Mouse (Mus musculus): ENCODE results near the gene Gas2l1. TPM values are rescaled to one million over a fixed set of nuclear protein-coding genes. Genes with fewer than 3 reads are reported as not detected.

Gas2l1 gene
- polyA plus RNA-seq, 1 experiment from 2014 or later: 56.3 TPM

- no peak for DNase-seq (ENCODE audit: low read depth, low spot score)
- no peak for TF ChIP-seq CTCF (IDR thresholded peaks at IDR 0.05)
- in situ Hi-C loops (cut with MboI; ENCODE audit: low pct_unique_long_range_greater_than_20kb): no loop called here
- CTCF ChIA-PET: interaction anchor here (1.4 kb wide), 1 partner anchor 15 kb away, joined by 3 read pairs; no protein-coding TSS in a partner anchor
- no peak for ATAC-seq
- POLR2A ChIA-PET: no interaction called here
- peaks cover 7% of the 10 kb centered on the region for H3K27me3 ChIP-seq
These were observed 13.5 kb downstream of the Gas2l1 start for GRCm38 (mm10) chr11:5051629-5052028.

GRCm38 (mm10) chr11:5046321-5046926, 18.7 kb downstream of the Gas2l1 start:
- DNase-seq (ENCODE audit: low read depth, low spot score) (no peak), ATAC-seq (no peak)
- no peak for TF ChIP-seq CTCF (IDR thresholded peaks at IDR 0.05)
- in situ Hi-C loops (cut with MboI; ENCODE audit: low pct_unique_long_range_greater_than_20kb): no loop called here
- ChIA-PET CTCF (interaction anchor here (1.1 to 1.2 kb wide), 2 partner anchors 13 to 31 kb away, joined by 3 read pairs; no protein-coding TSS in a partner anchor), POLR2A (interaction anchor here (0.8 kb wide), 1 partner anchor 9 kb away, joined by 4 read pairs; no protein-coding TSS in a partner anchor)
- peaks cover 7% of the 10 kb centered on the region for H3K27me3 ChIP-seq

GRCm38 (mm10) chr11:5042645-5043381, 22.3 kb downstream of the Gas2l1 start:
- in situ Hi-C loops (cut with MboI; ENCODE audit: low pct_unique_long_range_greater_than_20kb): no loop called here
- H3K27me3 ChIP-seq: no peaks in the 10 kb centered on the region
- ATAC-seq: no peak
- CTCF ChIA-PET: no interaction called here
- no peak for TF ChIP-seq CTCF (IDR thresholded peaks at IDR 0.05)
- POLR2A ChIA-PET: no interaction called here
- no peak for DNase-seq (ENCODE audit: low read depth, low spot score)

- no peak for TF ChIP-seq CTCF (IDR thresholded peaks at IDR 0.05)
- POLR2A ChIA-PET: no interaction called here
- H3K27me3 ChIP-seq: no peaks in the 10 kb centered on the region
- ATAC-seq (no peak), DNase-seq (ENCODE audit: low read depth, low spot score) (no peak)
- in situ Hi-C loops (cut with MboI; ENCODE audit: low pct_unique_long_range_greater_than_20kb): no loop called here
- CTCF ChIA-PET: no interaction called here
These were observed 23.9 kb downstream of the Gas2l1 start for GRCm38 (mm10) chr11:5041144-5041780.

GRCm38 (mm10) chr11:5040585-5040984, 24.5 kb downstream of the Gas2l1 start:
- H3K27me3 ChIP-seq: no peaks in the 10 kb centered on the region
- CTCF ChIA-PET: no interaction called here
- no peak for TF ChIP-seq CTCF (IDR thresholded peaks at IDR 0.05)
- POLR2A ChIA-PET: no interaction called here
- no peak for ATAC-seq
- no peak for DNase-seq (ENCODE audit: low read depth, low spot score)
- in situ Hi-C loops (cut with MboI; ENCODE audit: low pct_unique_long_range_greater_than_20kb): no loop called here

GRCm38 (mm10) chr11:5037146-5037854, 27.8 kb downstream of the Gas2l1 start:
- TF ChIP-seq CTCF (IDR thresholded peaks at IDR 0.05): no peak
- ChIA-PET CTCF (interaction anchor here (1.3 kb wide), 2 partner anchors 14 to 23 kb away, joined by 3 read pairs; no protein-coding TSS in a partner anchor), POLR2A (interaction anchor here (1.2 kb wide), 1 partner anchor 28 kb away, joined by 4 read pairs; the partner anchor contains the start of gene Gas2l1)
- DNase-seq (ENCODE audit: low read depth, low spot score) (no peak), ATAC-seq (no peak)
- no peaks in the 10 kb centered on the region for H3K27me3 ChIP-seq
- in situ Hi-C loops (cut with MboI; ENCODE audit: low pct_unique_long_range_greater_than_20kb): no loop called here

GRCm38 (mm10) chr11:5035421-5035820, 29.7 kb downstream of the Gas2l1 start:
- no peak for TF ChIP-seq CTCF (IDR thresholded peaks at IDR 0.05)
- ChIA-PET POLR2A (no interaction called here), CTCF (interaction anchor here (0.6 kb wide), 1 partner anchor 23 kb away, joined by 3 read pairs; no protein-coding TSS in a partner anchor)
- in situ Hi-C loops (cut with MboI; ENCODE audit: low pct_unique_long_range_greater_than_20kb): no loop called here
- H3K27me3 ChIP-seq: no peaks in the 10 kb centered on the region
- no peak for DNase-seq (ENCODE audit: low read depth, low spot score)
- no peak for ATAC-seq

GRCm38 (mm10) chr11:5033136-5033535, 32.0 kb downstream of the Gas2l1 start:
- ChIA-PET POLR2A (interaction anchor here (1.2 kb wide), 1 partner anchor 25 kb away, joined by 3 read pairs; the partner anchor contains the start of gene Rasl10a), CTCF (no interaction called here)
- no peak for TF ChIP-seq CTCF (IDR thresholded peaks at IDR 0.05)
- no peak for ATAC-seq
- in situ Hi-C loops (cut with MboI; ENCODE audit: low pct_unique_long_range_greater_than_20kb): no loop called here
- H3K27me3 ChIP-seq: no peaks in the 10 kb centered on the region
- no peak for DNase-seq (ENCODE audit: low read depth, low spot score)

GRCm38 (mm10) chr11:5032706-5033105, 32.4 kb downstream of the Gas2l1 start:
- TF ChIP-seq CTCF (IDR thresholded peaks at IDR 0.05): no peak
- DNase-seq (ENCODE audit: low read depth, low spot score) (no peak), ATAC-seq (no peak)
- CTCF ChIA-PET: interaction anchor here (1.2 kb wide), 1 partner anchor 13 kb away, joined by 3 read pairs; no protein-coding TSS in a partner anchor
- H3K27me3 ChIP-seq: no peaks in the 10 kb centered on the region
- in situ Hi-C loops (cut with MboI; ENCODE audit: low pct_unique_long_range_greater_than_20kb): no loop called here
- POLR2A ChIA-PET: interaction anchor here (1.2 kb wide), 1 partner anchor 26 kb away, joined by 3 read pairs; the partner anchor contains the start of gene Rasl10a

GRCm38 (mm10) chr11:5028228-5028627, 36.9 kb downstream of the Gas2l1 start:
- TF ChIP-seq CTCF (IDR thresholded peaks at IDR 0.05): no peak
- in situ Hi-C loops (cut with MboI; ENCODE audit: low pct_unique_long_range_greater_than_20kb): no loop called here

More at GRCm38 (mm10) chr11:5028228-5028627, 36.9 kb downstream of the Gas2l1 start:
- DNase-seq (ENCODE audit: low read depth, low spot score): no peak
- H3K27me3 ChIP-seq: no peaks in the 10 kb centered on the region
- no peak for ATAC-seq
- ChIA-PET CTCF (no interaction called here), POLR2A (no interaction called here)
